Mouse (Mus musculus) lung, embryonic 16.5 days (tissue): ENCODE data around the gene Brms1. TPM values are rescaled to one million over a fixed set of nuclear protein-coding genes. Genes with fewer than 3 reads are reported as not detected.

Experiments used
- ATAC-seq: fragments of 200-750 bp; cut with Nextera tagmentation; 2 replicates; pipeline ENCODE4 v1.8.0; 2017; ENCODE audit warnings: low read depth, mild to moderate bottlenecking, moderate library complexity
- H3K27ac ChIP-seq: fragments of 300-500 bp; sonication (generic); 2 replicates; pipeline ENCODE4 v1.5.1; 2014; ENCODE audit warnings: mild to moderate bottlenecking, control low read depth, low read length
- H3K27me3 ChIP-seq: fragments of 300-500 bp; sonication (generic); 2 replicates; pipeline ENCODE4 v1.6.1; 2014; ENCODE audit warnings: low read depth, low read length, mixed read lengths; ENCODE audit not compliant: control insufficient read depth, insufficient read depth
- H3K36me3 ChIP-seq: fragments of 300-500 bp; sonication (generic); 2 replicates; pipeline ENCODE4 v1.6.1; 2014; ENCODE audit warnings: low read length; ENCODE audit not compliant: control insufficient read depth, insufficient read depth
- H3K4me1 ChIP-seq: fragments of 300-500 bp; sonication (generic); replicated peaks from 2 replicates; pipeline ENCODE4 v1.6.1; 2014; ENCODE audit warnings: low read length, mixed read lengths; ENCODE audit not compliant: control insufficient read depth, insufficient read depth
- H3K4me2 ChIP-seq: fragments of 300-500 bp; sonication (generic); 2 replicates; pipeline ENCODE4 v1.6.1; 2014; ENCODE audit warnings: low read depth, low read length, control low read depth
- H3K4me3 ChIP-seq: fragments of 300-500 bp; sonication (generic); 2 replicates; pipeline ENCODE4 v1.5.1; 2014; ENCODE audit warnings: mild to moderate bottlenecking, low read length, control low read depth
- H3K9ac ChIP-seq: fragments of 300-500 bp; sonication (generic); 2 replicates; pipeline ENCODE4 v1.6.1; 2014; ENCODE audit warnings: low read length, control low read depth
- H3K9me3 ChIP-seq: fragments of 300-500 bp; sonication (generic); 2 replicates; pipeline ENCODE4 v1.6.1; 2016; ENCODE audit warnings: low read length; ENCODE audit not compliant: control insufficient read depth
- WGBS: fragments of 180-500 bp; shearing (Covaris S2); extraction: QIAGEN DNeasy Blood & Tissue Kit; methylation state at CpG from one replicate; pipeline ENCODE4 v1.1.7; 2014; 5-methylcytosine and 5-hydroxymethylcytosine counted together
- polyA plus RNA-seq: library from polyadenylated mRNA; unstranded; fragments of >200 nt; fragmentation: Nextera tagmentation; extraction: Ambion mirVana; gene quantifications from 2 replicates; pipeline ENCODE4 v1.2.1, GENCODE M21; 2015

Gene Brms1
- polyA plus RNA-seq, 1 experiment from 2014 or later, result 41.6 TPM

DNA sequence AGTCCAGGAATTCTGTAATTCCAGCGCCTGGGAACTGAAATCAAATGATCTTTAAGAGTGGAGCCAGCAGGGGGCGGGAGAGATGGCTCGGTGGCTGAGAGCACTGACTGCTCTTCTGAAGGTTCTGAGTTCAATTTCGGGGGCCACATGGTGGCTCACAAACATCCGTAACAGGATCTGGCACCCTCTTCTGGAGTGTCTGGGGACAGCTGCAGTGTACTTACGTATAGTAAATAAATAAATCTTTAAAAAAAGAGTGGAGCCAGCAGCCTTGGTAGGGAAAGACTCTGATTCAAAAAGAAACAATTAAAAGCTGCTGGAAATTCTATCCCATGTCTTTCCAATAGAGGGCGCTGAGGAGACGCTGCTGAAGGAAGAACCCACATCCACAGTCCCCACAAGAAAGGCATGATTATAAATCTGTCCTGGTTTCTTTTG, 26.2 kb upstream of the Brms1 start:
- ATAC-seq, result no peak
- H3K4me1 ChIP-seq, result peaks cover 8% of the 10 kb centered on the region
- no peaks in the 10 kb centered on the region for H3K36me3 ChIP-seq
- 17% methylated on average over 8 of the region's 8 CpGs for WGBS
- H3K9me3 ChIP-seq, result no peaks in the 10 kb centered on the region
- no peak overlapping the region for H3K4me2 ChIP-seq
- no peak overlapping the region for H3K27ac ChIP-seq
- H3K27me3 ChIP-seq, result no peaks in the 10 kb centered on the region
- no peak overlapping the region for H3K9ac ChIP-seq
- no peak overlapping the region for H3K4me3 ChIP-seq

DNA sequence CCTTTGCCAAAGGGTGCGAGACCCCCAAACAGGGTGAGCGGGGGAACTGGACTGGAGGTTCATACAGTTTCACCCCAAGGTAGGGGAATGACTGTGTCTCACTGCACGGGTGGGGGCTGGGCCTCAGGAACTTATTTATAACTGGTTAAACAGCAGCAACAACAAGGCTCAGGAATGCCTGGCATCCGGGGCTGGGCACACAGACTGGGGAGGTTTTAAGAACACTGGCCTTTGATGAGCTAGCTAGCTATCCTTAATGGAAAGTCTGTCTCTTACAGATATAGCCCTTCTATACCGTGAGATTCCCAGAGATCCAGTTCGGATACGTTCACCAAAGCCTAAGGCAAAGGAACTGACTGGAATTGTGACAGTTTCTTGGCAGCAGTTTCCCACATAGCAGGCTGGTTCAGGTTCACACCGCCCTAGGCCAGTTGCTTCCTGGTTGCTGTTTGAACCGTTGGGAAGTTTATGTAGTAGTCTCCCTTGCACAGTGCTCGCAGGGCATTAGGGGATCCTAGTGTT, 24.9 kb upstream of the Brms1 start:
- peak overlapping the region; percentile 45 for H3K9ac ChIP-seq
- WGBS, result 23% methylated on average over 10 of the region's 10 CpGs
- H3K9me3 ChIP-seq, result no peaks in the 10 kb centered on the region
- peak overlapping the region; percentile 47 for H3K27ac ChIP-seq
- H3K4me3 ChIP-seq, result no peak overlapping the region
- peak overlapping the region; percentile 45 for H3K4me2 ChIP-seq
- no peaks in the 10 kb centered on the region for H3K27me3 ChIP-seq
- no peaks in the 10 kb centered on the region for H3K36me3 ChIP-seq
- peak; percentile 72; the same call in 1 of the 2 replicates for ATAC-seq
- peaks cover 8% of the 10 kb centered on the region for H3K4me1 ChIP-seq

DNA sequence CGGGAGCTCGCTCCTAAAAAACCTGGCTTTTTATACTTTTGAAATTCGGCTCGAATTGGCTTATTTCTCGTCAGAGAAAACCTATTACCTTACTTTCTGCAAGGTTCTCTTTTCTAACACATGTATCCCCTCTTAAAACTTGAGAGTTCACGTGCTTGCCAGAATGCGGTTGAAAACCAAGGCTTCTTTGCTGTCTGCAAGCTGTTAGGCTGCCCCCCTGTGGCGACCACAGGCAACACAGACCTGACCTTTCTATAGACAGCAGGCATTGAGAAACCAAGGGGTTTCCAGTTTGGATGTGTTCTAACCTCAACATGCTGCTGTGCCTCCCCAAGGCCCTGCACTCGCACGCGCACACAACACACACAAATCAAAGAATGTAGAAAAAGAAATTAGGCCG, 24.4 kb upstream of the Brms1 start:
- Histone ChIP-seq H3K4me1 (peaks cover 8% of the 10 kb centered on the region), H3K4me2 (peak overlapping the region; percentile 45), H3K9me3 (no peaks in the 10 kb centered on the region), H3K36me3 (no peaks in the 10 kb centered on the region), H3K4me3 (no peak overlapping the region), H3K9ac (peak overlapping the region; percentile 45), H3K27ac (peak overlapping the region; percentile 47), H3K27me3 (no peaks in the 10 kb centered on the region)
- 20% methylated on average over 12 of the region's 12 CpGs for WGBS
- ATAC-seq, result peak; percentile 61

DNA sequence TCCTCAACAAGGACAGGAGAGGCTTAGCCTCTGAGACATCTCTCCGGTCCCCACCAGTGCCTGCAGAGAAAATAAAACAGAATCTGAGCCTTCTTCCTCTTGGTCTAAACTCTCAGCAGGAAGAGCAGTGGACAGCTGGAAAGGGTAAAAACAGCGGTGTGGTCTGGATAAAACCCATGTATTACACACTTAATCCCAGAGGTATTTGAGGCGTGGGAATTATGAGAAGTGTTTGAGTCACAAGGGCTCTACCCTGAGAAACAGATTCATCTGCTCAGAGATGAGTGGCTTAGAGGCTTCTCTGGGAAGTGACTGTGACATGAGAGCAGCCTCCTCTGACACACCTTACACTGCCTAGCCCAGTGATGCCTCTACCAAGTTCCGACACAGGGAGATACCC, 23.5 kb upstream of the Brms1 start:
- Histone ChIP-seq H3K9me3 (no peaks in the 10 kb centered on the region), H3K9ac (no peak overlapping the region), H3K4me1 (peaks cover 8% of the 10 kb centered on the region), H3K4me3 (no peak overlapping the region), H3K36me3 (no peaks in the 10 kb centered on the region), H3K4me2 (no peak overlapping the region), H3K27ac (no peak overlapping the region), H3K27me3 (no peaks in the 10 kb centered on the region)
- WGBS, result 77% methylated on average over 4 of the region's 4 CpGs
- no peak for ATAC-seq

DNA sequence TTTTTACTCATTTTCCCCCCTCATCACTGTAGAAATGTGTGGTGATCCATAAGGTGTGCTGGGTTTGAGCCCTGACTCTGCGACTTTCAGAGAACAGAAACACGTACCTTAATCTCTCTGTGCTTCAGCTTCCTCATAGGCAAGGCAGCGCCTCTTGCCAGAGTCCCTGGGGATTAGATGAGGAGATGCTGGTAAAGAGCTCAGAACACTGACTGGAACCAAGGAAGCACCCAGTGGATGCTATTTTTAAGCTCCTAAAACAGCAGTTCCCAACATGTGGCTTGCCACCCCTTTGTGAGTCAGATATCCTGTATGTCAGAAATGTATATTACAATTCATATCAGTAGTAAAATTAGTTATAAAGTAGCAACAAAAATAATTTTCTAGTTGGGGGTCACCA, 23.0 kb upstream of the Brms1 start:
- H3K9me3 ChIP-seq, result no peaks in the 10 kb centered on the region
- H3K36me3 ChIP-seq, result no peaks in the 10 kb centered on the region
- WGBS, result 87% methylated on average over 3 of the region's 3 CpGs
- no peaks in the 10 kb centered on the region for H3K27me3 ChIP-seq
- no peak for ATAC-seq
- peaks cover 8% of the 10 kb centered on the region for H3K4me1 ChIP-seq
- no peak overlapping the region for H3K4me3 ChIP-seq
- H3K27ac ChIP-seq, result no peak overlapping the region
- H3K9ac ChIP-seq, result no peak overlapping the region
- no peak overlapping the region for H3K4me2 ChIP-seq

- no peaks in the 10 kb centered on the region for H3K9me3 ChIP-seq
- H3K27ac ChIP-seq, result no peak overlapping the region
- no peaks in the 10 kb centered on the region for H3K27me3 ChIP-seq
- no peak overlapping the region for H3K4me2 ChIP-seq
- H3K4me3 ChIP-seq, result no peak overlapping the region
- ATAC-seq, result no peak
- H3K36me3 ChIP-seq, result no peaks in the 10 kb centered on the region
- 78% methylated on average over 2 of the region's 2 CpGs for WGBS
- H3K9ac ChIP-seq, result no peak overlapping the region
- H3K4me1 ChIP-seq, result peaks cover 9% of the 10 kb centered on the region
Observed at GRCm38 (mm10) chr19:5021416-5021815, 19.7 kb upstream of the Brms1 start.

DNA sequence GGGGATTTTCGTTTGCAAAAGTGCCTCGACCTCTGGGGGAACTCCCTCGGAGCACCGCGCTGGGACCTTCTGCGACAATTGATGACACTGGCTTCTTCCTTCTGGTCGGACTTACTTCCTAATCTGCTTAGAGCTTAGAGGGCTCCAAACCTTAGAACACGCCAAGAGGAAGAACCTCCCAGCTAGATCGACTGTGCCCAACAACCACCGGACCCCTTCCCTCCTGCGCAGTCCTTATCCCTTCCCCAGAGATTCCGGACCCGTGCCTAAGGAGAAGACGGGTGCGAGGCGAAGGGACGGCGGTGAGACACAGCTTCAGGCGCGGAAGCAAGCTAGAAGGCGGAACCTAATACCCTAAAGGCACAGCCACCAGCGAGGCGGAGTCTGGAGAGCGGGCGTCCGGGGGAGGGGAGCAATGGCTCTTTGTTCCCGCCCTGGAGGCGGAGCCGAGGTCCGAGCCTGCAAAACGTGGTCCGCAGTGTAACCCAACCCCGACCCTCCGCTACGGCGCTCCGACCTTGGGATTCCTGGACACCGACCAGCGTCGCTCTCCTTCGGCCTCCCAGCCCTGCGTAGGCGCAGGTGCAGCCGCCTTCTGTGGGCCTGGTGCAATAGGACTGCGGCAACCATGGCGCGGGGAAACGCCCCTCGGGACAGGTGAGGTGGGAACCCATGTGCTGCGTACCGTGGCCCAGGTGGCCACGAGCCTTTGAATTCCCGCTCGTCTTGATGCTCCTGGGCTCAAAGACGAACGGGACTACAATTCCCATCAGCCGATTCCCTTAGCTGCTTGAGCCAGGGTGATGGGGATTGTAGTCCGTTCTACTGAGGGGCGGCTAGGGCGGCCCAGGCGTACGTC, 17.3 kb upstream of the Brms1 start, which contains the start of gene Slc29a2:
Slc29a2 (plus strand) TSS at position 240 of the 859 bp plus-strand sequence.
- H3K4me3 ChIP-seq, result peak within 1 kb of the TSS; percentile 58
- H3K4me2 ChIP-seq, result peak within 1 kb of the TSS; percentile 78
- H3K4me1 ChIP-seq, result 0 out of 2 replicates have a peak, but pooled peaks cover 6% of the 10 kb centered on the region
- WGBS, result under 1% methylated on average over 62 of the region's 62 CpGs
- H3K9me3 ChIP-seq, result no peaks in the 10 kb centered on the region
- 0 out of 2 replicates have a peak, but pooled peaks cover 2% of the 10 kb centered on the region for H3K36me3 ChIP-seq
- H3K9ac ChIP-seq, result peak within 1 kb of the TSS; percentile 83
- peak within 1 kb of the TSS; percentile 86 for H3K27ac ChIP-seq
- no peaks in the 10 kb centered on the region for H3K27me3 ChIP-seq
- ATAC-seq, result peak; percentile 98

DNA sequence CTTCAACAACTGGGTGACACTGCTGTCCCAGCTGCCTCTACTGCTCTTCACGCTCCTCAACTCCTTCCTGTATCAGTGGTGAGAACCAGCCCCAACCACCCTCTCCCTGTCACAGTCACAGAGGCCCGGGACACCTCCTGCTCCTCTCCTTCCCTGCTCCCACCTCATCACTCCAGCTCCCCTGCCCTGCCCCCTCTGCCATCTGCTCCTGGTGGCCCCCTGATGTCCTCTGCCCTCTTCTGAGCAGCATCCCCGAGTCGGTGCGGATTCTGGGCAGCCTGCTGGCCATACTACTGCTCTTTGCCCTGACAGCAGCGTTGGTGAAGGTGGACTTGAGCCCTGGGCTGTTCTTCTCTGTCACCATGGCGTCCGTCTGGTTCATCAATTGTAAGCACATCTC, 15.0 kb upstream of the Brms1 start:
- H3K36me3 ChIP-seq, result 0 out of 2 replicates have a peak, but pooled peaks cover 2% of the 10 kb centered on the region
- no peak overlapping the region for H3K27ac ChIP-seq
- H3K4me3 ChIP-seq, result no peak overlapping the region
- no peak overlapping the region for H3K9ac ChIP-seq
- 85% methylated on average over 8 of the region's 8 CpGs for WGBS
- H3K27me3 ChIP-seq, result no peaks in the 10 kb centered on the region
- ATAC-seq, result no peak
- H3K4me2 ChIP-seq, result no peak overlapping the region
- H3K9me3 ChIP-seq, result no peaks in the 10 kb centered on the region
- H3K4me1 ChIP-seq, result 0 out of 2 replicates have a peak, but pooled peaks cover 6% of the 10 kb centered on the region

DNA sequence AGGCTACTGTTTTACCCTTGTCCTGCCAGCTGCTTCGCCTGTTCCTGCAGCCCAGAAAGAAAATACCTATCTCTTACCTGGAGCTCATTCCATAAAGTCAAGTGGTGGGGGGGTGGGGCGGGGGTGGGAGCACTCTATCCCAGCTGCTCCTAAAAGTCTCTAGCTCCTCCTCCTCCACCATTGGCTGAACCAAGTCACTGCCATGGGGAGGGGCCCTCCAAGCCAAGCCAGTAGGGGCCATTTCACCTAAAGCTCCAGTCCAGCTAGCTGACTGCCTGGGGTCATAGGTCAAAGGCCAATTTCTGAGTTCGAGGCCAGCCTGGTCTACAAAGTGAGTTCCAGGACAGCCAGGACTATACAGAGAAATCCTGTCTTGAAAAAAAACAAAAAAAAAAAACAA, 8.5 kb upstream of the Brms1 start:
- H3K4me3 ChIP-seq, result no peak overlapping the region
- H3K9me3 ChIP-seq, result no peaks in the 10 kb centered on the region
- H3K4me2 ChIP-seq, result no peak overlapping the region
- no peaks in the 10 kb centered on the region for H3K27me3 ChIP-seq
- H3K9ac ChIP-seq, result no peak overlapping the region
- no peak overlapping the region for H3K27ac ChIP-seq
- 0 out of 2 replicates have a peak, but pooled peaks have one; percentile 41 for ATAC-seq
- 51% methylated on average over 3 of the region's 3 CpGs for WGBS
- no peaks in the 10 kb centered on the region; the same call in 1 of the 2 replicates for H3K4me1 ChIP-seq
- H3K36me3 ChIP-seq, result 0 out of 2 replicates have a peak, but pooled peaks cover 1% of the 10 kb centered on the region
